Mouse (Mus musculus): ENCODE data around the gene Gm20379. TPM values are rescaled to one million over a fixed set of nuclear protein-coding genes. Genes with fewer than 3 reads are reported as not detected.

Gm20379 gene
- polyA plus RNA-seq, 1 experiment, result not detected

DNA sequence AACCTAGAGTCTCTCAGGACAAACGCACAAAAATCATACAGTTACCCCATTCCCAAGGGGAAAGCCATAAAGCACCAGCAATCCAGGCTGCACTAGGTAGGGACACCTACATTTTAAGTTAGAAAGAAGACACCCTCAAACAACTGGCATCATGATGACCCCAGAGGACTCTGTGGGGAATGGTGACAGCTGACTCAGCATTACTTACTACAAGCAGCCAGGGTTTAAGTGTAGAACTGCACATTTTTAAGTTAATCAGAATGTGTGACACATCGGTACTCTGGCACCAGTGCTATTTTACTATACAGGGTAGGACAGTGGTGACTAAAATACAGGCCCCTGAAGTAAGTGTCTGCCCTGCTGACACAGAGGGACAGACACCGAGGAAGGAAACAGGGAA lies 24.8 kb downstream of the Gm20379 start:
- Histone ChIP-seq H3K4me3 (ENCODE audit: insufficient read depth, low read length) (no peak overlapping the region), H3K4me1 (ENCODE audit: control insufficient read depth, insufficient read depth, low read length) (no peaks in the 10 kb centered on the region)
- TF ChIP-seq CTCF (IDR thresholded peaks at IDR 0.05; ENCODE audit: borderline replicate concordance, insufficient read depth, low read length) (no peak), POLR2A (IDR thresholded peaks at IDR 0.05; ENCODE audit: low read depth, low read length) (no peak)

DNA sequence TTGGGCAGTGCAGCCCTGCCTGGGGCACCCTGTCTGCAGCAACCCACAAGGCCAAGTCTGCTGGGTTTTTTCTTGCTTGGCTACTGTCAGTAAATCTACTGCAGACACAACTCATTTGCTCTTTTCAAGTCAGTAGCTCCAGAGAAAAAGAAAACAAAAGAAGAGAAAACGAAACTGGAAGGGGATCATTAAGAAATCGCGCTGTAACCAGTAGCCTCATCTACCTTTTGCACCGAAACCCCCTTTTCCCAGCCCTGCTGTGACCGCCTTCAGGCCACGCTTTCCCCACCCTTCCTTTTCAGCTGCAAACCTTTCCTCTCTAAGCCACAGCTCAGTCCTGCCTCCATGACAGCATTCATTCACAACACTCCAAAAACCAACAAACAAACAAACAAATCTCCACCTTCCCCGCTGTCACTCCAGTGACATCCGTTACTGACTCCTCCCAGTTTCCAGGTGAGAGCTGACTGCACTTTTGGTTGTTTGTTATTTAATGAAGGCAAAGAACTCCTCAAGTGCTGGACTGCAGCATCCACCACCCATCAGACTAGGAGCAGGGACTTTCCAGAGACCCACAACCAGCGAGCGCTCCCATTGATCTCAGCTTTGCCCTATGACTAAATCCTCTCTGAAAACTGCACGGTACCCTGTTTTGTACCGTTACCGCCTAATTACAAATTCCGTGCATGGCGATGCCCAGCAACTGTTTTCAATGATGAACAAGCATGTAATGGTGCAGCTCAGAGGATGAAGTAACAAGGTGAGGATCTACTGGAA lies 26.5 kb downstream of the Gm20379 start:
- Histone ChIP-seq H3K4me3 (ENCODE audit: insufficient read depth, low read length) (no peak overlapping the region), H3K27ac (ENCODE audit: insufficient read depth, low read length) (no peak overlapping the region), H3K4me1 (ENCODE audit: control insufficient read depth, insufficient read depth, low read length) (no peaks in the 10 kb centered on the region)
- TF ChIP-seq CTCF (IDR thresholded peaks at IDR 0.05; ENCODE audit: borderline replicate concordance, insufficient read depth, low read length) (no peak), POLR2A (IDR thresholded peaks at IDR 0.05; ENCODE audit: low read depth, low read length) (no peak)

More for the DNA sequence above, 24.8 kb downstream of the Gm20379 start:
- H3K27ac ChIP-seq (ENCODE audit: insufficient read depth, low read length), result no peak overlapping the region

- Histone ChIP-seq H3K4me3 (ENCODE audit: insufficient read depth, low read length) (no peak overlapping the region), H3K27ac (ENCODE audit: insufficient read depth, low read length) (no peak overlapping the region), H3K4me1 (ENCODE audit: control insufficient read depth, insufficient read depth, low read length) (no peaks in the 10 kb centered on the region)
- no peak for TF ChIP-seq CTCF (IDR thresholded peaks at IDR 0.05; ENCODE audit: borderline replicate concordance, insufficient read depth, low read length)
- TF ChIP-seq POLR2A (IDR thresholded peaks at IDR 0.05; ENCODE audit: low read depth, low read length), result no peak
Observed at GRCm38 (mm10) chr13:92336857-92337256, 31.1 kb downstream of the Gm20379 start.

- no peak overlapping the region for H3K4me3 ChIP-seq (ENCODE audit: insufficient read depth, low read length)
- no peak overlapping the region for H3K27ac ChIP-seq (ENCODE audit: insufficient read depth, low read length)
- no peaks in the 10 kb centered on the region for H3K4me1 ChIP-seq (ENCODE audit: control insufficient read depth, insufficient read depth, low read length)
- TF ChIP-seq POLR2A (IDR thresholded peaks at IDR 0.05; ENCODE audit: low read depth, low read length) (no peak), CTCF (IDR thresholded peaks at IDR 0.05; ENCODE audit: borderline replicate concordance, insufficient read depth, low read length) (no peak)
Observed at GRCm38 (mm10) chr13:92337773-92338462, 32.1 kb downstream of the Gm20379 start.

GRCm38 (mm10) chr13:92339787-92340186 lies 34.0 kb downstream of the Gm20379 start:
- TF ChIP-seq CTCF (IDR thresholded peaks at IDR 0.05; ENCODE audit: borderline replicate concordance, insufficient read depth, low read length), result no peak
- no peak for TF ChIP-seq POLR2A (IDR thresholded peaks at IDR 0.05; ENCODE audit: low read depth, low read length)
- H3K4me1 ChIP-seq (ENCODE audit: control insufficient read depth, insufficient read depth, low read length), result no peaks in the 10 kb centered on the region
- no peak overlapping the region for H3K27ac ChIP-seq (ENCODE audit: insufficient read depth, low read length)

GRCm38 (mm10) chr13:92344033-92344432 lies 38.3 kb downstream of the Gm20379 start:
- no peak for TF ChIP-seq POLR2A (IDR thresholded peaks at IDR 0.05; ENCODE audit: low read depth, low read length)
- TF ChIP-seq CTCF (IDR thresholded peaks at IDR 0.05; ENCODE audit: borderline replicate concordance, insufficient read depth, low read length), result no peak
- Histone ChIP-seq H3K4me1 (ENCODE audit: control insufficient read depth, insufficient read depth, low read length) (no peaks in the 10 kb centered on the region), H3K27ac (ENCODE audit: insufficient read depth, low read length) (no peak overlapping the region), H3K4me3 (ENCODE audit: insufficient read depth, low read length) (no peak overlapping the region)

More at GRCm38 (mm10) chr13:92339787-92340186, 34.0 kb downstream of the Gm20379 start:
- H3K4me3 ChIP-seq (ENCODE audit: insufficient read depth, low read length), result no peak overlapping the region

- no peak for TF ChIP-seq POLR2A (IDR thresholded peaks at IDR 0.05; ENCODE audit: low read depth, low read length)
- no peak for TF ChIP-seq CTCF (IDR thresholded peaks at IDR 0.05; ENCODE audit: borderline replicate concordance, insufficient read depth, low read length)
- H3K4me3 ChIP-seq (ENCODE audit: insufficient read depth, low read length), result no peak overlapping the region
- no peak overlapping the region for H3K27ac ChIP-seq (ENCODE audit: insufficient read depth, low read length)
- no peaks in the 10 kb centered on the region for H3K4me1 ChIP-seq (ENCODE audit: control insufficient read depth, insufficient read depth, low read length)
Observed at GRCm38 (mm10) chr13:92346338-92346737, 40.6 kb downstream of the Gm20379 start.

- Histone ChIP-seq H3K4me1 (ENCODE audit: control insufficient read depth, insufficient read depth, low read length) (no peaks in the 10 kb centered on the region), H3K27ac (ENCODE audit: insufficient read depth, low read length) (no peak overlapping the region), H3K4me3 (ENCODE audit: insufficient read depth, low read length) (no peak overlapping the region)
- no peak for TF ChIP-seq POLR2A (IDR thresholded peaks at IDR 0.05; ENCODE audit: low read depth, low read length)
- TF ChIP-seq CTCF (IDR thresholded peaks at IDR 0.05; ENCODE audit: borderline replicate concordance, insufficient read depth, low read length), result no peak
Observed at GRCm38 (mm10) chr13:92351100-92351499, 45.3 kb downstream of the Gm20379 start.

GRCm38 (mm10) chr13:92353956-92354355 lies 48.2 kb downstream of the Gm20379 start:
- Histone ChIP-seq H3K27ac (ENCODE audit: insufficient read depth, low read length) (peak overlapping the region; percentile 58), H3K4me3 (ENCODE audit: insufficient read depth, low read length) (peak overlapping the region; percentile 82), H3K4me1 (ENCODE audit: control insufficient read depth, insufficient read depth, low read length) (no peaks in the 10 kb centered on the region)
- no peak for TF ChIP-seq POLR2A (IDR thresholded peaks at IDR 0.05; ENCODE audit: low read depth, low read length)
- no peak for TF ChIP-seq CTCF (IDR thresholded peaks at IDR 0.05; ENCODE audit: borderline replicate concordance, insufficient read depth, low read length)
